Mouse (Mus musculus) mouse trophoblast stem cell (cell line): Measurements from ENCODE around the gene Srp68.
"Not testable (repeated sequence)": the region's sequence is repeated elsewhere in the genome, so short reads cannot be mapped to it uniquely, and the experiment has no call there.

Experiments used
- in situ Hi-C, 2 experiments: fragments of 300-500 bp; cut with MseI, MboI; formaldehyde crosslinking; loops; 2 replicates in 1 of 2; 3 replicates in 1 of 2; pipeline ENCODE4 v1.15.1; 2025

Gene Srp68

GRCm38 (mm10) chr11:116285770-116286191, 11.8 kb upstream of the Srp68 start:
- in situ Hi-C loops = no loop called here

DNA sequence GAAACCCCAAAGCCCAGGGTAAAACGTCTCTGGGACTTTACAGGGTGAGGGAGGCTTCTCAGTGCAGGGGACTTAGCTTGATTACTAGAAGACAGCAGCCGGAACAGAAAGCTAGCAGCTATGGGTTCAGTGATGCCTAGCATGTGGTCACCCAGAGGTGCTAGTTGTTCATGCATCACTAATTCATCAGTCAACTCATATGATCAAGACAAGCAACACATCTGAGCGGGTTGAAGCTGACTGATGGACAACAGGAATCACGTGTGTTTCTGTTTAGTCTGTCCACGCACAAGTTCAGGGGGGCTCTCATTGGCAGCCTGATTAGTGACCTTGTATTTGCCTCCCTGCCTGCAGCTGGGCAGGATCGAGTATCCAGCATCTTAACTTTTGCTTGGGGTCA, 10.0 kb upstream of the Srp68 start:
- in situ Hi-C loops = no loop called here

- in situ Hi-C loops = no loop called here
Observed at GRCm38 (mm10) chr11:116282912-116283521, 9.0 kb upstream of the Srp68 start.

GRCm38 (mm10) chr11:116282089-116282488, 8.1 kb upstream of the Srp68 start:
- in situ Hi-C loops = no loop called here

GRCm38 (mm10) chr11:116281671-116282070, 7.7 kb upstream of the Srp68 start:
- in situ Hi-C loops = no loop called here

GRCm38 (mm10) chr11:116280751-116281663, 7.0 kb upstream of the Srp68 start, which contains the start of gene Galr2:
TSS of gene Galr2 (plus strand) at chr11:116280939.
- in situ Hi-C loops = no loop called here

DNA sequence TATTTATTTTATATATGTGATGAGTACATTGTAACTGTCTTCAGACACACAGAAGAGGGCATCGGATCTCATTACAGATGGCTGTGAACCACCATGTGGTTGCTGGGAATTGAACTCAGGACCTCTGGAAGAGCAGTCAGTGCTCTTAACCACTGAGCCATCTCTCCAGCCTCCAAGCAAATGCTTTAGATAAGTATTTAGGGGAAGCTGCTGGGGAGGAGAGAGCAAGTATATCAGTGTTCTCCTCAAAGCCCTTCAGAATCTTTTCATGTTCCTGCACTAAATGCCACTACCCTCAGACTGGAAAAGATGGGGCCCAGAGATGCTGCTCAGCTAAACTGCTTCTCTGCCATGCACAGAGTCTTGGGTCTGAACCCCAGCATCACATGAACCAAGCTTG, 3.2 kb upstream of the Srp68 start:
- in situ Hi-C loops = not testable (repeated sequence)

GRCm38 (mm10) chr11:116273469-116274044, 460 bp downstream of the Srp68 start:
- in situ Hi-C loops = no loop called here

- in situ Hi-C loops = no loop called here
Observed at GRCm38 (mm10) chr11:116272589-116273468, 1.2 kb downstream of the Srp68 start.

DNA sequence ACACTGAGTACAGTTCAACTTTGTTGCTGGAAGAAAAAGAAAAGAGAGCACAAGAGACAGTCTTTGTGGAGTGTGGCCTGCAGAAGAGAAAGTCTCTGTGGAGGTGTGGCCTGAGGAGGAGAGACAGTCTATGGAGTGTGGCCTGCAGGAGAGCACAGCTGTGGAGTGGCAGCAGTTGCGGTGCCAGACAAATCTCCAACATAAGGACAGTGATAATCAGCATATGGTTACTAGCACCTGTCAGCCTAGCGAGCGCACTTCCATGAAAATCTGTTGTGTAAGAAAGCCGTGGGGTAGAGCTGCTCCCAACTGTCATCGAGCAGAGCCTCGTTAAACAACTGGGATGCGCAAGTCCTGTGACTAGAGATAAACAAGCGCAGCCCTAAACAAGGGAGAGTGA, 4.5 kb downstream of the Srp68 start:
- in situ Hi-C loops = no loop called here

DNA sequence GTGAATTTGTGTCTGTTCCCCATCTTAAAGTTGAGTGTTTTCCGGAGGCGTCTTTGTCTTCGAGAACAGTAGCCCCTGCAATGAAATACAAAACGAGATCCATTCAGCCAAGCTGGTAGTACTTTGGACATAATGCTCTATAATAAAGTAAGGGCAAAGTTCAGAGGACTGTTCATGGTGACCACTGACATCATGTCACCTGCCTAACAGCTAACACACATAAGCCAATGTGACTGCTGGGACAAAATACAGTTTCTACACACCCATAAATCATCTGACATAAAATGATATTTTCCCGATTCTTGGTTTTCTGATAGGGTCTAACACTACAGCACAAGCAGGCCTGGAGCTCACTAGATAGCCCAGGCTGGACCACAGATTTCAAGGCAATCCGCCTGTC, 5.7 kb downstream of the Srp68 start:
- in situ Hi-C loops = no loop called here

GRCm38 (mm10) chr11:116267637-116268036, 6.4 kb downstream of the Srp68 start:
- in situ Hi-C loops = no loop called here

DNA sequence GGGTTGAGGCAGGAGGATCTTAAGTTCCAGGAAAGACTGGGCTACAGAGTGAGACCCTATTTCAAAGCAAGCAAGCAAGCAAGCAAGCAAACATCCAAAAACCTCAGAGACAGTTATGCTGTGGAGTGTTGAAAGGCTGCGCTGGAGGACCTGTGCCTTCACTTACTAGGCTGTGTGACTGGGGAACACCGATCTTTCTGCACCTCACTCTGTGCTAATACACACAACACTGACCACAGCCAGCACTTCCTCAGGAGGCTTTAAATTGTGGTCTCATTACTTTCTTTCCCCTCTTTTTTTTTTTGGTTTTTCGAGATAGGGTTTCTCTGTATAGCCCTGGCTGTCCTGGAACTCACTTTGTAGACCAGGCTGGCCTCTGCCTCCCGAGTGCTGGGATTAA, 8.2 kb downstream of the Srp68 start:
- in situ Hi-C loops = no loop called here

GRCm38 (mm10) chr11:116265352-116265751, 8.7 kb downstream of the Srp68 start:
- in situ Hi-C loops = no loop called here

DNA sequence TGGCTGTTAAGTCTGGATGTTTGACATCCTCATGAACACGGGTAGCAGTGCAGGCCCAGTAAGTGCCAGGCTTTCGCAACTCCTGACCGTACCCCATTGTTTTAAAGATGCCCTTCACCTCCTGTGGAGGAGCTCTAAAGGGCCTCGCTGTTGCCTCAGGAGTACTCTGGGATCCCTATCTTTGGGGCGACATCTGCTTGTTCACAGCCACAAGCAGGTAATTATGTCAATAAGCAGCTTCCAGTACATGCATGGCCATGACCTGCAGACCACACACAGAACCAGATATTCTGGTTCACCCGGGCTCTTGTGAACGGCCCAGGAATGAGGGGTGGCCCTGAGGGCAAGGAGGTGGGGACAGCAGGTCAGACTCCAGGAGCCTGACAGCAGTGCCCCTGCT, 13.8 kb downstream of the Srp68 start:
- in situ Hi-C loops = no loop called here

DNA sequence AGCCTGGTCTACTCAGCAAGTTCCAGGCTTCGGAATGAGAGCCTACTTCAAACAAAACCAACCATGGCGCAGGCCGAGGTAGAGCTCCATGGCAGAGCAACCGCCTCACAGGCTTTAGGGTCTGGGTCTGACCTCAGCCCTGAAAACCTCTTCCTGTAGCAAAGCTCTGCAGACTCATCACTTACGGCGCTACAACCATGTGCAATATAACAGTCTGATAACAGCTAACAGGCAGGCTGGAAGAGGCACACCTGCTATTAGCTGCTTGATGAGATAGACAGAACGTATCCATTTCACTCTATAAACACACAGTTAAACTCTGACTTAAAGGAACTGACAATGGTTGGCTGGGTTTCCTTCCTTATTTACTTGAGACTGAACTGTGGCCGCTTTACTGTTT, 14.6 kb downstream of the Srp68 start:
- in situ Hi-C loops = no loop called here

- in situ Hi-C loops = no loop called here
Observed at GRCm38 (mm10) chr11:116255982-116256675, 17.9 kb downstream of the Srp68 start.

DNA sequence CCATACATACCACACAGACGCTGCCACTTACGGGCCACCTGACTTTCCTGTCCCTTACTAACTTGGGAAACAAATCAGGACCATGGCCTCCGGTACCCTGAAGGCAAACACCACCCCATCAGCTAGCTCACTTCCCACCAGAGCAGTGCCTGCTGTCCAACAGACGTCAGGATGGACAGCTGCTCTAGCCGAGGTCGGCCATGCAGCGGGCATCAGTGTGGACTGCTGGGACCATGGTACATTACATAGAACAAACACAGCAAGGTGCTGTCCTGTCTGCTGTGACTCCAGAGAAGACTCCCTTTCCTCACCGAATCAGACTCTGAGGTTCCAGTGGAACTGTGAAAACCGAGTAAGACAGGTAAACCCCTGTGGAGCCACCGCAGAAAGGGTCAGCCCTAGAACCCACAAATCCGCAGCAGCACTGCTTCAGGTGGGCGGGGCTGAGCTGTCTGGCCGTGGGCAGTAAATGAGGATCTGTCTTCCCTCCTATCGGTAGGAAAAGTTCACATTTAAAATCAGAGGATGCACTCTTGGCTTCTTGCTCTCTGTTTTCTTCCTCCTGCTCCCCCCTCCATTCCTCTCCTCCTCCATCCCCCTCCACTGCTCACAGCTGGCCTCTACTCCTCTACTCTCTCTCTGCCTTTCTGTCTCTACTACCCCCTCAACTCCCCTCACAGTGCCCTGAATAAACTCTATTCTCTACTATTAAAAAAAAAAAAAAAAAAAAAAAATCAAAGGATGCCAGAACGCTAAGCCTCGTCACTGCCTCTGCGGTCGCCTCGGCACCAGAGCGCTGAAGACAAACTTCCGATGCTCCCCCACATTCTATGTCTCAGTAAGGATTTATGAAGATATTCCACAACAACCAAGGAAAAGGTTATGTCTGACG, 18.7 kb downstream of the Srp68 start:
- in situ Hi-C loops = no loop called here

- in situ Hi-C loops = no loop called here
Observed at GRCm38 (mm10) chr11:116254627-116255026, 19.4 kb downstream of the Srp68 start.

- in situ Hi-C loops = no loop called here
Observed at GRCm38 (mm10) chr11:116253076-116253600, 20.9 kb downstream of the Srp68 start.
